Mouse (Mus musculus) hindbrain, embryonic 14.5 days (tissue): Measurements from ENCODE around the gene Rabep1. TPM values are rescaled to one million over a fixed set of nuclear protein-coding genes. Genes with fewer than 3 reads are reported as not detected.
A peak's percentile ranks its signal among the peaks of the same experiment; 100 is the strongest.

ENCODE experiments used
- ATAC-seq: fragments of 200-750 bp; cut with Nextera tagmentation; 2 replicates; pipeline ENCODE4 v1.8.0; 2017; ENCODE audit warnings: moderate number of reproducible peaks, mild to moderate bottlenecking, moderate TSS enrichment, moderate library complexity; ENCODE audit not compliant: low FRiP score
- DNase-seq: peaks from one replicate; pipeline ENCODE4 v3.0.0-alpha.2; 2015; ENCODE audit warnings: low spot score
- H3K27ac ChIP-seq: fragments of 300-500 bp; sonication (generic); 2 replicates; pipeline ENCODE4 v1.5.1; 2014; ENCODE audit warnings: mild to moderate bottlenecking, moderate library complexity
- H3K27me3 ChIP-seq: fragments of 300-500 bp; sonication (generic); 2 replicates; pipeline ENCODE4 v1.6.1; 2014; ENCODE audit warnings: mild to moderate bottlenecking, low read length, mixed read lengths; ENCODE audit not compliant: control insufficient read depth, insufficient read depth
- H3K36me3 ChIP-seq: fragments of 300-500 bp; sonication (generic); replicated peaks from 2 replicates; pipeline ENCODE4 v1.6.1; 2014; ENCODE audit not compliant: control insufficient read depth, insufficient read depth
- H3K4me1 ChIP-seq: fragments of 300-500 bp; sonication (generic); replicated peaks from 2 replicates; pipeline ENCODE4 v1.6.1; 2014; ENCODE audit warnings: antibody characterized with exemption, low read length, mixed read lengths; ENCODE audit not compliant: control insufficient read depth, insufficient read depth
- H3K4me2 ChIP-seq: fragments of 300-500 bp; sonication (generic); replicated peaks from 2 replicates; pipeline ENCODE4 v1.6.1; 2014; ENCODE audit warnings: mild to moderate bottlenecking, moderate library complexity
- H3K4me3 ChIP-seq: fragments of 300-500 bp; sonication (generic); replicated peaks from 2 replicates; pipeline ENCODE4 v1.5.1; 2014; ENCODE audit warnings: mild to moderate bottlenecking, low read length
- H3K9ac ChIP-seq: fragments of 300-500 bp; sonication (generic); 2 replicates; pipeline ENCODE4 v1.6.1; 2014
- H3K9me3 ChIP-seq: fragments of 300-500 bp; sonication (generic); 2 replicates; pipeline ENCODE4 v1.6.1; 2016; ENCODE audit warnings: low read length; ENCODE audit not compliant: control insufficient read depth
- WGBS: fragments of 180-500 bp; shearing (Covaris S2); extraction: QIAGEN DNeasy Blood & Tissue Kit; methylation state at CpG from one replicate; pipeline ENCODE4 v1.1.7; 2014; 5-methylcytosine and 5-hydroxymethylcytosine counted together
- polyA plus RNA-seq: library from polyadenylated mRNA; unstranded; fragments of >200 nt; fragmentation: Nextera tagmentation; extraction: Ambion mirVana; gene quantifications from 2 replicates; pipeline ENCODE4 v1.2.1, GENCODE M21; 2014

Rabep1 gene
- polyA plus RNA-seq, 1 experiment from 2014 or later: 77.5 TPM

DNA sequence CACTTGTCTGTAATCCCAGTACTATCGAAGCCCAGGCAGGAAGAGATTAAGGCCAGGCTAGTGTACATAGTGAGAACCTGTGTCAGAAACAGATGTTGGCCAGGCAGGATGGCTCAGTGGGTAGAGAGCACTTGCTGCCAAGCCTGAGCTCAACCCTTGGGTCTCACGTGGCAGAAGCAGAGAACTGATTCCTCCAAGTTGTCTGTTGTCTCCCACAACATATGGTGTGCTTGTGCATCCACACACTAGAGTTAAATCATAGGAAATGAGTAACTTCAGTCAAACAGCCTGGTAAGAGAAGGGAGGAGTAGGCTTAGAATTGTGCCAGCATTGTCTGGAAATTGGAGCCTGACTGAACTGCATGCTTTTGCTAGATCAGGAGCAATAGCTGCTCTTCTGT is 130.6 kb downstream of the Rabep1 start:
- DNase-seq: no peak
- ATAC-seq: no peak
- Histone ChIP-seq H3K4me1 (0 out of 2 replicates have a peak, but pooled peaks cover 4% of the 10 kb centered on the region), H3K36me3 (peaks cover 72% of the 10 kb centered on the region), H3K9ac (no peak overlapping the region), H3K4me2 (no peak overlapping the region), H3K27me3 (no peaks in the 10 kb centered on the region), H3K9me3 (no peaks in the 10 kb centered on the region), H3K27ac (no peak overlapping the region), H3K4me3 (no peak overlapping the region)
- 83% methylated on average over 2 of the region's 2 CpGs for WGBS

DNA sequence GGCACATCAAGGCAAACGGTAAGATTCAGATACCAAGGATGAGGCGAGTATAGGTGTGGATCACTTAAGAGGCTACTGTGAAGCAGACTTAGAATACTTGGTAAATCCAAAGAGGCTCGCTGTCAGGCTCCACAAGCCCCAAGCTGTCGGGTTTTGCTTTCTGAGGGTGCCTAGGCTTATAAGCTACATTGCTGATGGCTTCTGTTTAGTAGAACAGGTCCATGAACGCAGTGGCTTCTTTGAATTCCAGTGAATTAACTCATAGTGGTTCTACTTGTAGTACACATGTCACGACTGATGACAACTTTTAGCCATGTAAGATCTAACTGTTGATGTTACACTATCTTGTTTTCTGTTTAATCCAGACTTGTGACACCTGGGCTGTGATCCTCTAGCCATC is 132.7 kb downstream of the Rabep1 start:
- DNase-seq (no peak), ATAC-seq (no peak)
- Histone ChIP-seq H3K27me3 (no peaks in the 10 kb centered on the region), H3K9ac (no peak overlapping the region), H3K27ac (no peak overlapping the region), H3K9me3 (no peaks in the 10 kb centered on the region), H3K4me1 (peaks cover 9% of the 10 kb centered on the region), H3K4me2 (no peak overlapping the region), H3K4me3 (no peak overlapping the region), H3K36me3 (peaks cover 84% of the 10 kb centered on the region)
- 90% methylated on average over 6 of the region's 6 CpGs for WGBS

DNA sequence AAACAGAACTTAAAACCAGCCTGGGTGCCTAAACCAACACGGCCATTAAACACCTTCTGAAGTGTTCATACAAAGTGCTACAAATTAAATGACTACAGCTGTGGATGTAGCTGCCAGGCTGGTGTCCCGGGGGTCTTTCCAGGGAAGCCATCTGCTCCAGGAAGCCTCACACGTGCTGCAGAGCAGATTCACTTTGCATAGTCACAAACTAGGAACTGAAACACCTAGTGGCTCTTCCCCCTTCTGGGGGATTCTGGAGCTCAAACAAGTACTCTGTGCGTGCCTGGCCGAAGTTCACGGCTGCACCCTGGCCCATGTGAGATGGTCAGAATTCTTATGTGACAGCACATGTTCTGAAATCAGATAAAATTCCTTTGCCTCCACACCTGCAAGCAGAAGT is 135.7 kb downstream of the Rabep1 start:
- DNase-seq: no peak
- peaks cover 74% of the 10 kb centered on the region for H3K36me3 ChIP-seq
- ATAC-seq: no peak

DNA sequence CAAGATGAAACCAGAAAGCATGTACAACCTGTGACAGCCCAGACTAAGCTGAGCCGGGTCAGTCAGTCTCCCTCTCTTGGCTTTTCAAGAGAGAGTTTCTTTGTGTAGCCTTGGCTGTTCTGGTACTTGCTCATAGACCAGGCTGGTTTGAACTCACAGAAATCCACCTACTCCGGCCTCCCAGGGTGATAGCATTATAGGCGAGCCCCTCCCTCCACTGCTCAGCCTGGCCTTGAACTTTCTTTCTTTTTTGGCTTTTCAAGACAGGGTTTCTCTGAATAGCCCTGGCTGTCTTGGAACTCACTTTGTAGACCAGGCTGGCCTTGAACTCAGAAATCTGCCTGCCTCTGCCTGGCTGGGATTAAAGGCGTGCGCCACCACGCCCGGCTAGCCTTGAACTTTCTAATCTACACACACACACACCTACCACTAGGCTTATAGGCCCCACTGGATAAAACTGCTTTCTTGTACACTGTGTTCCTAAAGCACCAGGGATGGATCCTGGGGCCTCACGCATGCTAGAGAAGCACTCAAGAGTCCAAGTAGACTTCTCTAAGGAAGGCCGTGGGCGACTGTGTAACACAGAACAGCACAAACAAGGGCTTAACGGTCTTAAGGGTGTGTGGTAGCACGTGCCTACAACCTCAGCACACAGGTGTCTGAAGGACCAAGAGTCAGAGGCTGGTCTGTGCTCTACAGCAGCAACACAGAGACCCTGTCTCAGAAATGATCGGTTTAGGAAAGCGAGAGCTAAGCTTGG is 136.4 kb downstream of the Rabep1 start:
- Histone ChIP-seq H3K27me3 (no peaks in the 10 kb centered on the region), H3K4me2 (no peak overlapping the region; the same call in 1 of the 2 replicates), H3K9ac (no peak overlapping the region), H3K4me3 (no peak overlapping the region), H3K27ac (no peak overlapping the region), H3K4me1 (peaks cover 9% of the 10 kb centered on the region), H3K9me3 (no peaks in the 10 kb centered on the region), H3K36me3 (peaks cover 74% of the 10 kb centered on the region)
- 94% methylated on average over 14 of the region's 14 CpGs for WGBS
- no peak for ATAC-seq
- DNase-seq: no peak

More for the DNA sequence above, 135.7 kb downstream of the Rabep1 start:
- Histone ChIP-seq H3K27ac (no peak overlapping the region), H3K4me1 (peaks cover 9% of the 10 kb centered on the region), H3K4me3 (no peak overlapping the region), H3K9me3 (no peaks in the 10 kb centered on the region), H3K27me3 (no peaks in the 10 kb centered on the region), H3K4me2 (no peak overlapping the region), H3K9ac (no peak overlapping the region)
- WGBS: 78% methylated on average over 6 of the region's 6 CpGs

DNA sequence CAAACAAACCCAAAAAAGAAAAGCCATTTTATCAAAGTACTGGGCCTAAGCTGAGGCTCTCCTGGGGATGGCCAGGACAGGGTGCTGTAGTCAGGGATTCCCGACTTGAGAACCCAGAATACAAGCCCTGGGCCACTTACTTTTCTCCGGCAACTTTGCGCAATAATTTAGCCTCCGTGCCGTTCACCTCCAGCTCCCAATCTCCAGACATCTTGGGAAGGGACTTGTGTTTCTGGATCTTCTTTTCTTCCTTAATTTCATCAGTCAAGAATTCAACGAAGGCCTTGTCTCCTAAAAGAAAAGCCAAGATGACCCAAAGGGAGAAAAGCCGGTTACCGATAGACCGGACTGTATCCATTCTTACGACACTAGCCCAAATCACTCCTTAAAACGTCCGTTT is 137.5 kb downstream of the Rabep1 start:
- Histone ChIP-seq H3K4me2 (peak overlapping the region; percentile 79), H3K4me1 (peaks cover 9% of the 10 kb centered on the region), H3K9me3 (no peaks in the 10 kb centered on the region), H3K9ac (peak overlapping the region; percentile 85), H3K36me3 (peaks cover 74% of the 10 kb centered on the region), H3K27ac (no peak overlapping the region), H3K27me3 (no peaks in the 10 kb centered on the region), H3K4me3 (peak overlapping the region; percentile 99)
- 8% methylated on average over 12 of the region's 12 CpGs for WGBS
- no peak for DNase-seq
- no peak for ATAC-seq

DNA sequence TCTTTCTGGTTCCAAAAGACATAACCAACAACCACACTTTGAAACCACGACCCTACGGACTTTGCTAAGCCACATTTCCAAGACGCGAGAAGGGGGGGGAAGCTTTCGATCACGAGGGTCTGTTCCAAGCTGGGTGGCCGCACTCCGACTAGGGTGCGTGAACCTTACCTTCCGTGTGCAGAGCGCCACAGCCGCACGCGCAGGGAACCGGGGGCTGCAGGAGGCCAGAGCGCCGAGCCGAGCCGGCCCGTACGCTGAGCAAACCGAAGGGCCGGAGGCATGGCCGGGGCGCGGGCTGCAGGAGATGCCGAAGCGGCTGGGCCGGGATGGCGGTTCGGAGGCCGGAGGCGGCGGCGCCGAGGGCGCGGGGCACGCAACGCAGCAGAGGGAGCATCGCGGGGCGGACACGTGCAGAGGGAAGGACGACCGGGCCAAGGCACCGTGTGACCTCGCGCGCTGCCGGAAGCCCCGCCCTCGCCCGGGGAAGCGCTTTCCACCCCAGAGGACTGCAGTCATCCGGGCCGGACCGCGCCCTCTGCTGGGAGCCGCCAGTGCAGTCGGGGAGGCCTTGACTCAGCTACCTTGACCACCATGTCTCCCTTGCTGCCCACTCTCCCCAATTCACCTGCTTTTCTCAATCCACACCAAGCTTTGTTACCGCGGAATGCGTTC is 138.1 kb downstream of the Rabep1 start, which contains the start of gene C1qbp:
Gene C1qbp, minus strand, starts transcription at position 470 of the 672 bp plus-strand sequence.
- peaks cover 74% of the 10 kb centered on the region for H3K36me3 ChIP-seq
- H3K4me1 ChIP-seq: peaks cover 9% of the 10 kb centered on the region
- H3K27ac ChIP-seq: peak within 1 kb of the TSS; percentile 12
- DNase-seq: peak; percentile 91
- WGBS: 1% methylated on average over 60 of the region's 64 CpGs
- peak within 1 kb of the TSS; percentile 99 for H3K4me3 ChIP-seq
- H3K27me3 ChIP-seq: no peaks in the 10 kb centered on the region
- ATAC-seq: peak; percentile 94
- H3K9me3 ChIP-seq: no peaks in the 10 kb centered on the region
- peak within 1 kb of the TSS; percentile 79 for H3K4me2 ChIP-seq
- H3K9ac ChIP-seq: peak within 1 kb of the TSS; percentile 85

Other genes with a start within 250 kb of the Rabep1 start
- gene 4930544D05Rik, start 228.9 kb upstream of the Rabep1 start, polyA plus RNA-seq: not detected in 2 replicates
- gene Chrne, start 225.6 kb upstream of the Rabep1 start, polyA plus RNA-seq: not detected in 2 replicates
- 0.29 and 0.43 TPM in 2 replicates for gene Gp1ba, start 205.7 kb upstream of the Rabep1 start, polyA plus RNA-seq
- 90.6 and 93.4 TPM in 2 replicates for gene Rnf167, start 197.5 kb upstream of the Rabep1 start, polyA plus RNA-seq
- gene Slc25a11, start 197.3 kb upstream of the Rabep1 start, polyA plus RNA-seq: 158 TPM in 2 replicates
- 662 and 703 TPM in 2 replicates for gene Pfn1, start 190.1 kb upstream of the Rabep1 start, polyA plus RNA-seq
- gene Eno3, start 187.6 kb upstream of the Rabep1 start, polyA plus RNA-seq: 6.4 and 7.8 TPM in 2 replicates
- 94.8 and 115 TPM in 2 replicates for gene Spag7, start 175.4 kb upstream of the Rabep1 start, polyA plus RNA-seq
- 24.2 and 26.1 TPM in 2 replicates for gene Camta2, start 156.7 kb upstream of the Rabep1 start, polyA plus RNA-seq
- gene Inca1, start 144.6 kb upstream of the Rabep1 start, polyA plus RNA-seq: 1.4 and 1.9 TPM in 2 replicates
- 4.9 and 6.8 TPM in 2 replicates for gene Kif1c, start 144.2 kb upstream of the Rabep1 start, polyA plus RNA-seq
- 16.9 and 18.1 TPM in 2 replicates for gene Zfp3, start 80.6 kb upstream of the Rabep1 start, polyA plus RNA-seq
- gene Scimp, start 32.2 kb upstream of the Rabep1 start, polyA plus RNA-seq: not detected in 2 replicates
- 117 and 119 TPM in 2 replicates for gene Nup88, start 125.2 kb downstream of the Rabep1 start, polyA plus RNA-seq
- 65.7 and 67.8 TPM in 2 replicates for gene Rpain, start 125.4 kb downstream of the Rabep1 start, polyA plus RNA-seq
- gene C1qbp, start 138.2 kb downstream of the Rabep1 start, polyA plus RNA-seq: 171 and 174 TPM in 2 replicates
- gene Dhx33, start 159.7 kb downstream of the Rabep1 start, polyA plus RNA-seq: 15.7 and 16.5 TPM in 2 replicates
- 24.3 and 31.6 TPM in 2 replicates for gene Mis12, start 174.8 kb downstream of the Rabep1 start, polyA plus RNA-seq
- gene Derl2, start 175.1 kb downstream of the Rabep1 start, polyA plus RNA-seq: 30.2 and 37.1 TPM in 2 replicates
- gene 6330403K07Rik, start 188.7 kb downstream of the Rabep1 start, polyA plus RNA-seq: 298 and 315 TPM in 2 replicates